Mouse (Mus musculus): ENCODE measurements around the gene Dcxr. TPM values are rescaled to one million over a fixed set of nuclear protein-coding genes. Genes with fewer than 3 reads are reported as not detected.
A peak's percentile ranks its signal among the peaks of the same experiment; 100 is the strongest.

Dcxr gene
- polyA plus RNA-seq, 1 experiment from 2014 or later, result 8.8 TPM

DNA sequence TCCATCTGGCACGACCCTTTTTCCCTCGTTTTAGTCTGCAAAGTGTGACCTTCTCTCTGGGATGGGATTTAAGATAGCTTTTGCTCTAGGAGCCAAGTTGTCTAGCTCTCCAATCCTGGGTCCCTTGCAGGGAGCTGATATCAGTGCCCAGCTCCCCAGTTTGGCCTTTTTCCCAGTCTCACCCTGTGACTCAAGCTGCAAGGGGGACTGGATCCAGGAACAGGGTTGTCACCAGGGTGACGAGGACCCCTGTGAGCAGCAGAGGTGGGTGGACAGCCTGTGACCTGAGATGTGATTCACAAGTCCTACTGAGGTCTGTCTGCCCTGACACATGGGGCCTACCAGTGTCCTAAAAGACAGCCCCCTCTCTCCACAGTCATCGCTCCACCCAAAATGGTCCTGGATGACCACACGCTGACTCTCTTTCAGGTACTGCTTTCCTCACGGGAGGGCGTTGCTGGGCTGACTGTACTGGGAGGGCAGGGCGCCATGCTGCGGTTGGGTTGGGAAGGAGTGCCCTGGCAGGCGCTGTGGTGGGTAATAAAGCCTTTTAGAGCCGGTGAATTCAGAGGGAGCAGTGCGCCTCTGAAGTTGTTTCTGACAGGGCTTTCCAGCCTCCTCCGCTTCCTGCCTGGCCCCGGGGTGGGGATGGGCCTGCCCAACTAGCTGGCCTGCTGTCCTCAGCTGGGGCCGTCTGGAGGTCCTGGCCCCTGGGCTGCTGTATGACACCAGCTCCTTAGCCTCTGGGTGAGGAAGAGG, 23.2 kb downstream of the Dcxr start:
- Histone ChIP-seq H3K9me3 (no peaks in the 10 kb centered on the region), H3K9ac (no peak overlapping the region), H3K27ac (replicated peaks) (no peak overlapping the region), H3K4me2 (no peak overlapping the region), H3K36me3 (peaks cover 14% of the 10 kb centered on the region; the same call in 1 of the 2 replicates), H3K4me1 (replicated peaks) (peaks cover 22% of the 10 kb centered on the region), H3K27me3 (no peaks in the 10 kb centered on the region), H3K4me3 (no peak overlapping the region)
- ATAC-seq (ENCODE audit: low FRiP score, low read depth), result no peak
- WGBS, result 32% methylated on average over 15 of the region's 15 CpGs

DNA sequence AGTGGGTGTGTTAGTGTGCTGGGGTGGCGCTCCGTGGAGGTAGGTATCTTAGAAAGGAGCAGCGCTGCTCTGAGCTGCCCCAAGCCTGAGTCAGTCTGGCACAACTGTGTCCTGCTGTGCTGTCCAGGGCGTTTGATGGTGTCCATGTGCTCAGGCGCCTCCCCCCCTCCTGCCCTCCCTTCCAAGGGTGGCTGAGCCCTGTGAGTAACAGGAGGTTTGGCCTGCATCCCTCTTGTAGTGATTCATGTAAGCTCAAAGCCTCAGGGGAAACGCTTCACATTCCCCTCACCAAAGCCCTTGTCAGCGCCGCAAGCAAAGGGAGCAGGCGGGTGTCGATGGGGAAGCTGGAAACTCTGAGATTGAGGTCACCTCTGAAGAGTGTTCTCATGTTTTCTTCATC, 29.3 kb downstream of the Dcxr start:
- Histone ChIP-seq H3K9me3 (no peaks in the 10 kb centered on the region), H3K36me3 (peaks cover 18% of the 10 kb centered on the region), H3K4me1 (replicated peaks) (no peaks in the 10 kb centered on the region), H3K9ac (no peak overlapping the region), H3K27me3 (no peaks in the 10 kb centered on the region), H3K4me3 (no peak overlapping the region), H3K4me2 (no peak overlapping the region), H3K27ac (replicated peaks) (no peak overlapping the region)
- WGBS, result 75% methylated on average over 10 of the region's 10 CpGs
- no peak for ATAC-seq (ENCODE audit: low FRiP score, low read depth)

DNA sequence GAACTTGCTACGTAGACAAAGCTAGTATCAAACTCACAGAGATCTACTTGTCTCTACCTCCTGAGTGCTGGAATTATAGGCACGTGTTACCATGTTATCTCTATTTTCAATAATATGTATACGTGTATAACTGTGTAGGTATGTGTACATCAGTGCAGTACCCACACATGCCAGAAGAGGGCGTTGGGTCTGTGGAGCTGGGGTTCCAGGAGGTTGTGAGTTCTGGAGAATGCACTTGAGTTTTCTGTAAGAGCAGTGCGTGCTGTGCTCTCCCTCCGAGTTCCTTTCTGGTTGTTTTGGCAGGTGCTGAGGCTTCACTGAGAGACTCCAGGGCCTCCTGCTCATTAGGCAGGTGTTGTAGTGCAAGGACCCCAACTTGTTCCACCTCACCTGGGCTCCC, 30.5 kb downstream of the Dcxr start:
- Histone ChIP-seq H3K27ac (replicated peaks) (no peak overlapping the region), H3K9me3 (no peaks in the 10 kb centered on the region), H3K36me3 (peaks cover 11% of the 10 kb centered on the region), H3K27me3 (no peaks in the 10 kb centered on the region), H3K4me3 (no peak overlapping the region), H3K4me1 (replicated peaks) (no peaks in the 10 kb centered on the region), H3K4me2 (no peak overlapping the region), H3K9ac (no peak overlapping the region)
- WGBS, result 91% methylated on average over 6 of the region's 6 CpGs
- no peak for ATAC-seq (ENCODE audit: low FRiP score, low read depth)

DNA sequence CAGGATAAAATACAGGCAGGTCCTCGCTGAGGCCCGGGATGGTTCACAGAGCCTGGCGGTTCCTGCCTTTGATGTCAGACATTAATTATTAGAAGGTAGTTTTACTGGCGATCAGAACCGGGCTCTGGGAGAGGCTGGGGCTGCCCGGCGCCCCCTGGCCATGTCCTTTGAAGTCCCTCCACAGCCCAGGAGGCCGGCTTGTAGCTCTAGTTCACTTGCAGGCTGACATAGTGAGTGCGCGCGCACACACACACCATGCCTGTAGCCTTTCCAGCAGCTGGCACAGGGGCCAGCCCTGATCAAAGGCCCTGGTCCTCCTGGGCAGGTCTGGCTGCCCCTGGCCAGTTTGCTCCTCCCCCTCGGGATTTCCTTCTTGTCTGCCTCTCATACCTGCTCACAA, 31.4 kb downstream of the Dcxr start:
- Histone ChIP-seq H3K27ac (replicated peaks) (no peak overlapping the region), H3K4me1 (replicated peaks) (no peaks in the 10 kb centered on the region), H3K9ac (no peak overlapping the region), H3K27me3 (no peaks in the 10 kb centered on the region), H3K9me3 (no peaks in the 10 kb centered on the region), H3K36me3 (peaks cover 9% of the 10 kb centered on the region; the same call in 1 of the 2 replicates), H3K4me3 (no peak overlapping the region), H3K4me2 (no peak overlapping the region)
- peak; percentile 42; the same call in 1 of the 2 replicates for ATAC-seq (ENCODE audit: low FRiP score, low read depth)
- 41% methylated on average over 12 of the region's 12 CpGs for whole genome bisulfite sequencing

DNA sequence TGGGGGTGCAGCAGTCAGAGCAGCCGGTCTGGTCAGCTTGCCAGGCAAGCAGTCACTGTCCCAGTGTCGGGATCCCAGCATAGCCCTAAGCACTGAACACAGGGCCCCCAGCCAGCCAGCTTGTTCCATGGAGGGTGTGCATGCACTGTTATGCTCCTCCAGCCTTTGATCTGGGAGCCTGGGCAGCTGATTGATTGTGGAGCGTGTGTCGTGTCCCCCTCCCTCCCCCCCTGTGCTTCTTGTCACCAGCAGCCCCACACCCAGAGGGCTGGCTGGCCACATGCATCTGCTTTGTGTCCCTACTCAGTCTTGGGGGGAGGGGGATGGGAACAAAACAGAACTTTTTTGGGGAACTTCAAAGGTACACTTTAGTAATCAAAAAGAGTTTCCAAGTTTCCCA, 31.9 kb downstream of the Dcxr start:
- H3K4me3 ChIP-seq, result no peak overlapping the region
- no peak overlapping the region for H3K9ac ChIP-seq
- no peaks in the 10 kb centered on the region for H3K27me3 ChIP-seq
- 15% methylated on average over 4 of the region's 4 CpGs for WGBS
- H3K36me3 ChIP-seq, result peaks cover 9% of the 10 kb centered on the region; the same call in 1 of the 2 replicates
- H3K4me1 ChIP-seq (replicated peaks), result no peaks in the 10 kb centered on the region
- H3K27ac ChIP-seq (replicated peaks), result no peak overlapping the region
- ATAC-seq (ENCODE audit: low FRiP score, low read depth), result peak; percentile 69; the same call in 1 of the 2 replicates
- H3K9me3 ChIP-seq, result no peaks in the 10 kb centered on the region
- no peak overlapping the region for H3K4me2 ChIP-seq

DNA sequence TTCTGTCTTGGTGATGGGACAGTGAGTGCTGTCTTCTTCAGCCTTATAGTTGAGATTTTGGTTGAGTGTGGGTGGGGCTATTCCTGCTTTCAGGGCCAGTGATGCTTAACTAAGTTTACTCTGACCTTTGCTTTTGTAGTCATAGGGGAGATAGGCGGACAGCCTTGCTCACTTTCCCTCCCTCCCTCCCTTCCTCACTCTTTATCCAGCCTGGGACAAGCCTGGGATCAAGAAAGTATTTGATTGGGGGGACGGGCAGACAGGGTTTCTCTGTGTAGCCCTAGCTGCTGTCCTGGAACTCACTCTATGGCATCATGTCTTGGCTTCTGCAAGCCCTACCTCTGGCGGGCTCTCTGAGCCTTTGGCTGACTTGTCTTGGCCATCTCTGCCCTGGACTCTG, 33.6 kb downstream of the Dcxr start:
- Histone ChIP-seq H3K4me1 (replicated peaks) (no peaks in the 10 kb centered on the region), H3K27me3 (no peaks in the 10 kb centered on the region), H3K27ac (replicated peaks) (no peak overlapping the region), H3K9ac (no peak overlapping the region), H3K36me3 (peaks cover 9% of the 10 kb centered on the region; the same call in 1 of the 2 replicates), H3K9me3 (no peaks in the 10 kb centered on the region), H3K4me3 (no peak overlapping the region), H3K4me2 (no peak overlapping the region)
- WGBS, result 52% methylated on average over 3 of the region's 3 CpGs
- no peak for ATAC-seq (ENCODE audit: low FRiP score, low read depth)

DNA sequence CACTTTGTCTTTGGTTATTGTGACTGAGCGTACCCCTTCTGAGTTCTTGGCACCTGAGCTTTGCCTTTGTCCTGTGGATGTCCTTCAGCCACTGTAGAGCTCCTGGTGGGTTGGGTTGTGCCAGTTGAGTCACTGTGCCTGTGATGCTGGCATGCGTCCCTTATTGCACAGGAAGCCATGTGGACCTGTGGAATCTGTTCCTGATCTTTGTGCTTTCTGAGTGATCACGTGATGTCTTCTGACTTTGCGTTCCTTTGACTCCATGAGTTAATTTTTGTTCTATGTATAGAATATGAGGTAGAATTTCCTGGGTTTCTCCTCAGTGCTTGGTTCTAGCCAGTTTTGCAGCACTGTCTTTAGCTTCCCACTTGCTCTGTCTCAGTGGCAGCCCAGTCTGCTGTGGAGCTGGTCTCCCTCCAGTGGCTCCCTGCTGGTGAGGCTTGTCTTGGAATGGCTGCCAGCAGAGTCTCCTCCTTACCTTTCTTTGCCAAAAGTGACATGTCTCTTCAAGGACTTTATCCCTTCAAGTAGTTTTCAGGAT, 34.5 kb downstream of the Dcxr start:
- ATAC-seq (ENCODE audit: low FRiP score, low read depth), result no peak
- no peak overlapping the region for H3K9ac ChIP-seq
- H3K27ac ChIP-seq (replicated peaks), result no peak overlapping the region
- WGBS, result 96% methylated on average over 4 of the region's 4 CpGs
- H3K4me3 ChIP-seq, result no peak overlapping the region
- H3K27me3 ChIP-seq, result no peaks in the 10 kb centered on the region
- H3K4me2 ChIP-seq, result no peak overlapping the region
- no peaks in the 10 kb centered on the region for H3K9me3 ChIP-seq
- H3K4me1 ChIP-seq (replicated peaks), result no peaks in the 10 kb centered on the region
- peaks cover 9% of the 10 kb centered on the region; the same call in 1 of the 2 replicates for H3K36me3 ChIP-seq

DNA sequence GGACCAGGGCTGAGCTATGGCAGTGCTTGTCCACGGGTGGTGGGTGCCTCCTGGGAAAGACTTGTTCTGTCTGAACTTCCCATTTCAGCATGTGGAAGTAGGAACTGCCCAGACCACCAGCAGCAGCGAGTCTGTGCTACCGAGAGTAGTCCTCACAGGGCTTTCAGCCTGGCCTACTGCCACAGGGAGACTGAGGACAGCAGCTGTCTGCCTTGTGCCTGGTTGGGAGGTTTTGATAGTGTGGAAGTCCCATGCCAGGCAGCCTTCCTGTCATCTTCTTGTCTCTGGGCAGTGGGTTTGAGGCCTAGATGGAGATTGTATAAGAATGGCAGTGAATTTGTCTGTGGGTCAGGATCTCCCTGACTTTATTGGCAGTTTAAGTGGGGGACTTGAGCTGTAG, 37.7 kb downstream of the Dcxr start:
- peaks cover 3% of the 10 kb centered on the region; the same call in 1 of the 2 replicates for H3K36me3 ChIP-seq
- 90% methylated on average over 3 of the region's 3 CpGs for WGBS

DNA sequence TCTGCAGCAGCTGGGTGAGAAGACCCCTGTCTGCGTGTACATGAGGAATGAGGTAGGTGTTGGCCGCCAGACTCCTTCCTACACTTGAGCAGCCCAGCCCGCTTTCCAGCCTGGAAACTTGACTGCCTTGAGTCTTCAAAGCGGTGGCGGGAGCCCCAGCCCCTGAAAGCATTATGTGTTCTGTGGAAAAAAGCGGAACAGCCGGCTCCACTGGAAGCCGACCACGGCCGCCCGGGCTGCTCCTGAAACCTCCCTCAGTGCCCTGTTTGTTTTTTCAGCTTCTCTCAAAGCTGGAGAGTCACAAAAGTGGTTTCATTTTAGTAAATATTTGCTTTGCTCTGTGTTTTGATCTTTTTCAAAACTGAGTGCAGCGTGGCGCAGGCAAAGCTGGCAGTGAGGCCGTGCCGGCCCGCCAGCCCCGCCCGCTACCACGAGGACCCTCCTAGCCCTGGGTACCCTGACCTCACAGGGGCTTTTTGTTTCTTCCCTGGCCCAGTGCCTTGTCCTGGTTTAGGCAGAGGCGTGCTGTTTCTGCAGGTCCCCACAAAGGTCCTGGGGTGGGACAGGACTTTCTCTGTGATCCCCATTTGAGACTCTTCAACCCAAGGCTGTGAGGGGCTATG, 40.3 kb downstream of the Dcxr start:
- Histone ChIP-seq H3K9ac (no peak overlapping the region), H3K4me3 (no peak overlapping the region), H3K36me3 (peaks cover 4% of the 10 kb centered on the region; the same call in 1 of the 2 replicates), H3K27ac (replicated peaks) (0 out of 2 replicates have a peak overlapping the region, but pooled peaks have one; percentile 2), H3K4me2 (no peak overlapping the region), H3K9me3 (no peaks in the 10 kb centered on the region), H3K27me3 (no peaks in the 10 kb centered on the region), H3K4me1 (replicated peaks) (no peaks in the 10 kb centered on the region)
- no peak for ATAC-seq (ENCODE audit: low FRiP score, low read depth)
- WGBS, result 78% methylated on average over 20 of the region's 20 CpGs

More for the DNA sequence above, 37.7 kb downstream of the Dcxr start:
- no peak overlapping the region for H3K4me3 ChIP-seq
- no peaks in the 10 kb centered on the region for H3K4me1 ChIP-seq (replicated peaks)
- no peak overlapping the region for H3K9ac ChIP-seq
- ATAC-seq (ENCODE audit: low FRiP score, low read depth), result no peak
- no peak overlapping the region for H3K27ac ChIP-seq (replicated peaks)
- no peaks in the 10 kb centered on the region for H3K27me3 ChIP-seq
- no peaks in the 10 kb centered on the region for H3K9me3 ChIP-seq
- H3K4me2 ChIP-seq, result no peak overlapping the region

DNA sequence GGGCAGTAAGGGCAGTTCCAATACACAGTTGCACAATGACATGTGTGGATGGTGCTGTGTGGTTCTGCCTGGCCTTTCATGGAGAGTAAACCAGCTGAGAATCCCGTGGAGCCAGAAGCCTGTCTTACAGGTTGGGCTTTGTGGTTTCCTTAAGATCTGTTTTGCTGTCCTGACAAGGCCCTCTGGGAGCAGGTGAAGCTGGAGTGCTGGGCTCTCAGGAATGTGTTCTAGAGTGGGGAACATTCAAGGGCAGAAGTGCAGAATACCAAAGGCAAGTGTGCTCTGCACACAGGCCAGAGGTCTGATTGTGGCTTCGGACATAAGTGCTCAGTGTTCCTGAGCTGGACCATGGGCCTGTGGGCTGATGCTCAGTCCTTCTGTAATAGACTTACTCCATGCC, 42.4 kb downstream of the Dcxr start:
- Histone ChIP-seq H3K9me3 (no peaks in the 10 kb centered on the region), H3K4me3 (no peak overlapping the region), H3K4me2 (no peak overlapping the region), H3K36me3 (peaks cover 21% of the 10 kb centered on the region), H3K9ac (no peak overlapping the region), H3K27ac (replicated peaks) (no peak overlapping the region), H3K4me1 (replicated peaks) (no peaks in the 10 kb centered on the region), H3K27me3 (no peaks in the 10 kb centered on the region)
- 93% methylated on average over 2 of the region's 2 CpGs for WGBS
- ATAC-seq (ENCODE audit: low FRiP score, low read depth), result no peak

DNA sequence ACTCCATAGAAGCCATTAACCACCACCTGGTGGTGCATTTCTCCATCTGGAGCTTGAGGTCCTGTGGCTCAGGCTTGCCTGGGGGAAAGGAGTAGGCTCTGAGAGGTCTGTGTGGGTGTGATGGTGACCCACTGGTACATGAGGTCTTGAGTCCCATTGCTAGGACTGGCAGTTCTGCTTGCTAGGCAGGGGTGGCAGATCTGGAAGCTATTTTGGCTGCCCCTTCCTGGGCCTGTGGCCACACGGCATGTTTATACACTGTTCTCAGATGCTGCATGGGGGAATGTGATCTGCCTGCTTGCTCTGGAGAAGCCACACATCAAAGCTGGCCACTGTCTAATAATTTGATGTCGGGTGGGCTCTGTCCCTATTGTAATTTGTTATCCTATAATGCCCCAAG, 43.0 kb downstream of the Dcxr start:
- 91% methylated on average over 2 of the region's 2 CpGs for WGBS
- no peak overlapping the region for H3K27ac ChIP-seq (replicated peaks)
- no peaks in the 10 kb centered on the region for H3K4me1 ChIP-seq (replicated peaks)
- no peaks in the 10 kb centered on the region for H3K9me3 ChIP-seq
- H3K36me3 ChIP-seq, result peaks cover 21% of the 10 kb centered on the region
- ATAC-seq (ENCODE audit: low FRiP score, low read depth), result no peak
- H3K4me3 ChIP-seq, result no peak overlapping the region
- no peaks in the 10 kb centered on the region for H3K27me3 ChIP-seq
- H3K4me2 ChIP-seq, result no peak overlapping the region
- no peak overlapping the region for H3K9ac ChIP-seq

DNA sequence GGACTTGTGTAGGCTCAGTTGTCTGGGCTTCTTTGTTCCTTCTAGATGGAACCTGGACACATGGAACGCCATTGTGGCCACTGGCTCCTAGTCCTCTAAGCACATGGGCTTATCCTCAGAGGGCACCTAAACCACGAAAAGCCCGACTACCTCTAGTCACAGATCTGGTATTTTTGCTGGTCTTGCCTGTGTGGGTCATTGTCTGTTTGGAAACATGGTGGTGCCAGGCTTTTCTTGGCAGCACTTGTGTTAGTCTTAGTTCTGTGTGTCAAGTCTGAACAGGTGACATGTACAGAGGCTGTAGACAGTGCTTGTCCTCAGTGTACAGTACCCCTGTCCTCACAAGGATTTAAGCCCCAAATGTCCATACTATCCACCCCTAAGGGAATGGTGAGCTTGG, 43.5 kb downstream of the Dcxr start:
- 97% methylated on average over 3 of the region's 3 CpGs for WGBS
- Histone ChIP-seq H3K4me1 (replicated peaks) (no peaks in the 10 kb centered on the region), H3K9ac (no peak overlapping the region), H3K9me3 (no peaks in the 10 kb centered on the region), H3K27me3 (no peaks in the 10 kb centered on the region), H3K4me3 (no peak overlapping the region), H3K36me3 (peaks cover 23% of the 10 kb centered on the region), H3K4me2 (no peak overlapping the region), H3K27ac (replicated peaks) (no peak overlapping the region)
- no peak for ATAC-seq (ENCODE audit: low FRiP score, low read depth)
